Mouse (Mus musculus) neural tube, embryonic 13.5 days (tissue): ENCODE data around the gene Hoxd3. TPM values are rescaled to one million over a fixed set of nuclear protein-coding genes. Genes with fewer than 3 reads are reported as not detected.

ENCODE experiments used
- ATAC-seq: fragments of 200-750 bp; cut with Nextera tagmentation; 2 replicates; pipeline ENCODE4 v1.8.0; 2017; ENCODE audit warnings: low read depth, mild to moderate bottlenecking, moderate TSS enrichment, moderate library complexity
- H3K27ac ChIP-seq: fragments of 300-500 bp; sonication (generic); replicated peaks from 2 replicates; pipeline ENCODE4 v1.5.1; 2015; ENCODE audit warnings: moderate library complexity, mild to moderate bottlenecking, inconsistent platforms
- H3K27me3 ChIP-seq: fragments of 300-500 bp; sonication (generic); 2 replicates; pipeline ENCODE4 v1.6.1; 2015; ENCODE audit warnings: mild to moderate bottlenecking, inconsistent platforms
- H3K36me3 ChIP-seq: fragments of 300-500 bp; sonication (generic); 2 replicates; pipeline ENCODE4 v1.6.1; 2015; ENCODE audit warnings: mild to moderate bottlenecking, inconsistent platforms
- H3K4me1 ChIP-seq: fragments of 300-500 bp; sonication (generic); replicated peaks from 2 replicates; pipeline ENCODE4 v1.6.1; 2015; ENCODE audit warnings: inconsistent platforms
- H3K4me2 ChIP-seq: fragments of 300-500 bp; sonication (generic); 2 replicates; pipeline ENCODE4 v1.6.1; 2015; ENCODE audit warnings: inconsistent platforms, mild to moderate bottlenecking, moderate library complexity
- H3K4me3 ChIP-seq: fragments of 300-500 bp; sonication (generic); 2 replicates; pipeline ENCODE4 v1.5.1; 2015; ENCODE audit warnings: mild to moderate bottlenecking, inconsistent platforms
- H3K9ac ChIP-seq: fragments of 300-500 bp; sonication (generic); 2 replicates; pipeline ENCODE4 v1.6.1; 2015; ENCODE audit warnings: moderate library complexity, mild to moderate bottlenecking, inconsistent platforms
- H3K9me3 ChIP-seq: fragments of 300-500 bp; sonication (generic); 2 replicates; pipeline ENCODE4 v1.6.1; 2016; ENCODE audit warnings: inconsistent platforms
- WGBS: fragments of 180-500 bp; shearing (Covaris S2); methylation state at CpG from one replicate; pipeline ENCODE4 v1.1.7; 2015; 5-methylcytosine and 5-hydroxymethylcytosine counted together
- polyA plus RNA-seq: library from polyadenylated mRNA; unstranded; fragments of >200 nt; fragmentation: Nextera tagmentation; extraction: Ambion mirVana; gene quantifications from 2 replicates; pipeline ENCODE4 v1.2.1, GENCODE M21; 2015

The Hoxd3 gene
- polyA plus RNA-seq, 1 experiment from 2014 or later, result 24.2 TPM

DNA sequence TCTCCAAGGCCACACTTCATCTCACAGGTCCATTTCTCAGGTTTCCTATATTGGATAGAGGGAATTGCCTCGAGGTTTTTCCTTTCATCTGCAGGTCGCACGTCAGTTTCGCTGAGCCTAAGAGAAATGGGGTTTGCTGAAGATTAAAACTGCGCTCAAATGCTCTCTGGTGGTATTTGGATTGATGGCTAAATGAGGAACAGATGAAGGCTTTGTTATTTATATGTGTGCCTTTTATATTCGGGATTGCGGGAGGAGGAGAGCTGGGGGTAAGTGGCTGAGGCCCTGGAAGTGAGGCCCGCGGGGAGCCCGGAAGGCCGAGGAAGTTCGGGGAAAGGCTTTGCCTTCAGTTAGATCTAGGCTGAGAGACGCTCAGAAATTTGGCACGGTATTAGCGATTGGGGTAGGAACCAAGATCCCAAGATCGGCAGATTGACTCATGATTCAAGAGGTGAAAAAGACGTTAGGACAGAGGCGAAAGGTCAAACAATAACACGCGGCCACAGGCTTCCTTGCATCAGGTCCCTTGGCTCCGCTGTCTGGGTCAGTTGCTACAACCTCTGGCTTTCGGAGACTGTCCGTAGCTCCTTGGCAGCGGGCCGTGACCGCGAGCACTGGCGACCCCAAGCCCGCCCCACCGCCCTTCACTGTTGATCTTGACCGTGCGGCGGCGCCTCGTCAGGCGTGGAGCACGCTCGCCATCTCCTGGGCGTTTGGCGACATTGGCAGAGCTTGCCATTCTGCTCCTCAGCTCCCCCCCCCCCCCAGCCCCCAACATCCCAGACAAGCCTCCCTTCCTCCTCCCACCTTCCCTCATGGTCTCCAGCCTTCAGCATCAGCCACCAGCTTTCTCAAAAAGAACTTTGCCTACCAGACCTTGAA, 39.0 kb upstream of the Hoxd3 start:
- ATAC-seq, result 0 out of 2 replicates have a peak, but pooled peaks have one; percentile 28
- Histone ChIP-seq H3K4me1 (peaks cover 20% of the 10 kb centered on the region), H3K9ac (no peak overlapping the region), H3K9me3 (no peaks in the 10 kb centered on the region), H3K27me3 (peaks cover 100% of the 10 kb centered on the region), H3K36me3 (no peaks in the 10 kb centered on the region), H3K27ac (no peak overlapping the region), H3K4me3 (peak overlapping the region; percentile 21), H3K4me2 (peak overlapping the region; percentile 53)
- WGBS, result 1% methylated on average over 40 of the region's 40 CpGs

- Histone ChIP-seq H3K27ac (no peak overlapping the region), H3K4me1 (peaks cover 8% of the 10 kb centered on the region), H3K36me3 (no peaks in the 10 kb centered on the region), H3K27me3 (peaks cover 100% of the 10 kb centered on the region), H3K4me2 (no peak overlapping the region), H3K9ac (no peak overlapping the region), H3K9me3 (no peaks in the 10 kb centered on the region), H3K4me3 (no peak overlapping the region)
- WGBS, result 2% methylated on average over 24 of the region's 24 CpGs
- ATAC-seq, result no peak
These were observed 37.8 kb upstream of the Hoxd3 start for GRCm38 (mm10) chr2:74673835-74674425.

DNA sequence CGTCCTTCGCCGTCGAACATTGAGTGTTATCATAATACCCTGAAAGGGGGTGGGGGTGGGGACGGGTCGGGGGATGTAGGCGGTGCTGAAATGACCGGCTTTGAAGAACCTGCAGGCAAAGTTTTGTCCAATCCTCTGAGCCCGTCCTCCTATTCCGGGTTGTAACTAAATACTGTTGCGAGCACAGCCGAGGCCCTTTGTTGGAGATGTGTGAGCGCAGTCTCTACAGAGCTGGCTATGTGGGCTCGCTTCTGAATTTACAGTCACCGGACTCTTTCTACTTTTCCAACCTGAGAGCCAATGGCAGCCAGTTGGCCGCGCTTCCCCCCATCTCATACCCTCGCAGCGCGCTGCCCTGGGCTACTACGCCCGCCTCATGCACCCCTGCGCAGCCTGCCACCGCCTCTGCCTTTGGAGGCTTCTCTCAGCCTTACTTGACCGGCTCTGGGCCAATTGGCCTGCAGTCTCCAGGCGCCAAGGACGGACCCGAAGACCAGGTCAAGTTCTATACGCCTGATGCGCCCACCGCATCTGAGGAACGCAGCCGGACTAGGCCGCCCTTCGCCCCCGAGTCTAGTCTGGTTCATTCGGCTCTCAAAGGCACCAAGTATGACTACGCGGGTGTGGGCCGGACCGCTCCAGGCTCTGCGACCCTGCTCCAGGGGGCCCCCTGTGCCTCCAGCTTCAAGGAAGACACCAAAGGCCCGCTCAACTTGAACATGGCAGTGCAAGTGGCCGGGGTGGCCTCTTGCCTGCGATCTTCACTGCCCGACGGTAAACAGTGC, 36.7 kb upstream of the Hoxd3 start, which contains the start of gene Hoxd12:
TSS of gene Hoxd12 (plus strand) at position 133 of the 785 bp plus-strand sequence.
- Histone ChIP-seq H3K27ac (no peak within 1 kb of the TSS), H3K4me1 (peaks cover 8% of the 10 kb centered on the region), H3K4me2 (peak within 1 kb of the TSS; percentile 29), H3K36me3 (no peaks in the 10 kb centered on the region), H3K9me3 (no peaks in the 10 kb centered on the region), H3K4me3 (peak within 1 kb of the TSS; percentile 14), H3K27me3 (peaks cover 100% of the 10 kb centered on the region), H3K9ac (no peak within 1 kb of the TSS)
- WGBS, result 2% methylated on average over 47 of the region's 47 CpGs
- no peak for ATAC-seq

DNA sequence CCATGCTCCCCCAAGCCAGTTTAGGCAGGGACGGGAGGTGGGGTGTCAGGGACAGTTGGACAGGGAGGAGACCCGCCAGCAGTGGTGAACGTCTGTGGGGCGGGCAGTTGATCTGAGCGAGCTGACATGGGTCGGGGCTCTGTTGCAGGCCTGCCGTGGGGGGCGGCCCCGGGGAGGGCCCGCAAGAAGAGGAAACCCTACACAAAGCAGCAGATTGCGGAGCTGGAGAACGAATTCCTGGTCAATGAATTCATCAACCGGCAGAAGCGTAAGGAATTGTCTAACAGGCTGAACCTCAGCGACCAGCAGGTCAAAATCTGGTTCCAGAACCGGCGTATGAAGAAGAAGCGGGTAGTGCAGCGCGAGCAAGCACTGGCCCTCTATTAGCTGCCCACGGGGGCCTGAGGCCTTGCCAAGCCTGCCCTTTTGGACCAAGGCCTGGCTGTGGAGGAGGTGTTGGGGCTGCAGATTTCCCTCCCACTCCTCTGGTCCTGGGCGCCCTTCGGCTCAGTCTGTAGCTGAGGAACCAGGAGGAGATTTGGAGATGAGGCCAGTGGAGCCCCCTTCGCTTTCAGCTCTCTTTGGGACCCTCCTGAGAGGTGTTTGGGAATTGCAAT, 36.0 kb upstream of the Hoxd3 start:
- 6% methylated on average over 24 of the region's 24 CpGs for WGBS
- peak overlapping the region; percentile 29 for H3K4me2 ChIP-seq
- no peak for ATAC-seq
- no peaks in the 10 kb centered on the region for H3K9me3 ChIP-seq
- H3K36me3 ChIP-seq, result no peaks in the 10 kb centered on the region
- peak overlapping the region; percentile 14 for H3K4me3 ChIP-seq
- no peak overlapping the region for H3K9ac ChIP-seq
- H3K27ac ChIP-seq, result no peak overlapping the region
- H3K4me1 ChIP-seq, result peaks cover 8% of the 10 kb centered on the region
- H3K27me3 ChIP-seq, result peaks cover 100% of the 10 kb centered on the region

DNA sequence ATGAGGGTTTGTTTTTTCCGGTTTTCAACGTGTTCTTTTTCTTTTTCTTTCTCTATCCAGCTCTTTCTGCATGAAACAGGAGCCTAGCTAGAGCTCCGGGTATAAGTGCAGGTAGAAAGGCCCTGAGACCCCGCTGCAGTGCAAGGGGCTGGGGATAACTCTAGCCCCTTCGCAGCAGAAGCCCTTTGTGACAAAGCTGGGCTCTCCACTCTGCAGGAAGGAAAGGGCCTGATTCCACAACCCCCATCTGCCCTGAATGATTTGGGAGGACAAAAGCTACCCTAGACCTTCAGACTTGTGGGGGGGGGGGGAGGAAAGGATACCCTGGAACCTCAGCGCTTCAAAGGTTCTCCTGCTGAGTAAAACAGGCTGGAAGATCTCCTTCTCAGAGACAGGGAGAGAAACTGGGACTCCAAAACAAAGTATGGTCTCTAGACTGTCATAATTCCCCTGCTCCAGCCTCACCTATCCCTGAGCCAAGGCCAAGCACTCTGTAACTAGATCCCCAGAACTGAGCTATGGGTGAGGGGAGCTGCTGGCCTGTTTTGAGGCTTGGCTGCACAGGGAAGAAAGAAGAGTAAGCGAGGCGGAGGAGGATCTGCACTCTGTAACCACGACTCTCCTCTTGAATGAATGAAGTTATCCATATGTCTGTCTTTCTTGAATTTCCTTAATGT, 35.2 kb upstream of the Hoxd3 start:
- peak overlapping the region; percentile 14; the same call in 1 of the 2 replicates for H3K4me3 ChIP-seq
- 5% methylated on average over 9 of the region's 9 CpGs for WGBS
- no peak overlapping the region for H3K27ac ChIP-seq
- H3K9me3 ChIP-seq, result no peaks in the 10 kb centered on the region
- peak overlapping the region; percentile 29; the same call in 1 of the 2 replicates for H3K4me2 ChIP-seq
- H3K4me1 ChIP-seq, result peaks cover 8% of the 10 kb centered on the region
- no peak overlapping the region for H3K9ac ChIP-seq
- ATAC-seq, result no peak
- no peaks in the 10 kb centered on the region for H3K36me3 ChIP-seq
- H3K27me3 ChIP-seq, result peaks cover 100% of the 10 kb centered on the region

- Histone ChIP-seq H3K4me2 (no peak overlapping the region; the same call in 1 of the 2 replicates), H3K4me1 (peaks cover 12% of the 10 kb centered on the region), H3K27me3 (peaks cover 100% of the 10 kb centered on the region), H3K27ac (no peak overlapping the region), H3K36me3 (no peaks in the 10 kb centered on the region), H3K9me3 (no peaks in the 10 kb centered on the region), H3K4me3 (no peak overlapping the region), H3K9ac (no peak overlapping the region)
- WGBS, result 13% methylated on average over 2 of the region's 2 CpGs
- ATAC-seq, result no peak
These were observed 34.6 kb upstream of the Hoxd3 start for GRCm38 (mm10) chr2:74677106-74677505.

- H3K4me3 ChIP-seq, result peak within 1 kb of the TSS; percentile 42
- peaks cover 99% of the 10 kb centered on the region for H3K27me3 ChIP-seq
- peak within 1 kb of the TSS; percentile 82 for H3K27ac ChIP-seq
- H3K4me2 ChIP-seq, result peak within 1 kb of the TSS; percentile 44
- no peaks in the 10 kb centered on the region for H3K36me3 ChIP-seq
- H3K9ac ChIP-seq, result peak within 1 kb of the TSS; percentile 75
- H3K4me1 ChIP-seq, result peaks cover 15% of the 10 kb centered on the region
- 2% methylated on average over 15 of the region's 15 CpGs for WGBS
- H3K9me3 ChIP-seq, result no peaks in the 10 kb centered on the region
- ATAC-seq, result no peak
These were observed 32.7 kb upstream of the Hoxd3 start, which contains the start of gene Hoxd11 for GRCm38 (mm10) chr2:74678891-74679595. Gene Hoxd11 (plus strand): TSS chr2:74679557.

- H3K9ac ChIP-seq, result peak overlapping the region; percentile 75
- H3K9me3 ChIP-seq, result no peaks in the 10 kb centered on the region
- peak overlapping the region; percentile 42 for H3K4me3 ChIP-seq
- under 1% methylated on average over 26 of the region's 26 CpGs for WGBS
- peaks cover 99% of the 10 kb centered on the region for H3K27me3 ChIP-seq
- H3K36me3 ChIP-seq, result no peaks in the 10 kb centered on the region
- peak overlapping the region; percentile 44 for H3K4me2 ChIP-seq
- ATAC-seq, result no peak
- H3K4me1 ChIP-seq, result peaks cover 15% of the 10 kb centered on the region
- H3K27ac ChIP-seq, result peak overlapping the region; percentile 82
These were observed 32.1 kb upstream of the Hoxd3 start for GRCm38 (mm10) chr2:74679596-74679971.

DNA sequence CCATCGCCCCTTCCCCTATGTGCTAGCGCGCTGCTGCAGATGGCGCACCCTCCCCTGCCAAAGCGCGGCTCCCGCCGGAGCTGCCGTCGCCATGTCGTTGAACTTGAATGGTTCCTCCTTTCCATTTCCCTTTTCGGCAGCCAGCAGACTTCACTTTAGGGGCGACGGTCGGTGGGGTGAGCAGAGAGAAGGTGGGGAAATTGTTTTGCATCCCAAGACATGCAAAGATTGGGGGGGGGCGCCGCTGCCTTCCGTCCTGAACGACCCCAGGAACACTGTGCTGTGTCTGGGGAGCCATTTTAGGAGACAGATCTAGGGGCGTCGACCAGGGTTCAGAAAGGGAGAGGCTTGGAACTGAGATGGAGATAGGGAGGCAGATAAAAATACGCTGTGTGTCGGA, 31.7 kb upstream of the Hoxd3 start:
- WGBS, result under 1% methylated on average over 23 of the region's 23 CpGs
- Histone ChIP-seq H3K9me3 (no peaks in the 10 kb centered on the region), H3K4me2 (peak overlapping the region; percentile 44), H3K4me3 (peak overlapping the region; percentile 42), H3K4me1 (peaks cover 15% of the 10 kb centered on the region), H3K27ac (peak overlapping the region; percentile 82), H3K36me3 (no peaks in the 10 kb centered on the region), H3K9ac (peak overlapping the region; percentile 75), H3K27me3 (peaks cover 99% of the 10 kb centered on the region)
- ATAC-seq, result no peak

DNA sequence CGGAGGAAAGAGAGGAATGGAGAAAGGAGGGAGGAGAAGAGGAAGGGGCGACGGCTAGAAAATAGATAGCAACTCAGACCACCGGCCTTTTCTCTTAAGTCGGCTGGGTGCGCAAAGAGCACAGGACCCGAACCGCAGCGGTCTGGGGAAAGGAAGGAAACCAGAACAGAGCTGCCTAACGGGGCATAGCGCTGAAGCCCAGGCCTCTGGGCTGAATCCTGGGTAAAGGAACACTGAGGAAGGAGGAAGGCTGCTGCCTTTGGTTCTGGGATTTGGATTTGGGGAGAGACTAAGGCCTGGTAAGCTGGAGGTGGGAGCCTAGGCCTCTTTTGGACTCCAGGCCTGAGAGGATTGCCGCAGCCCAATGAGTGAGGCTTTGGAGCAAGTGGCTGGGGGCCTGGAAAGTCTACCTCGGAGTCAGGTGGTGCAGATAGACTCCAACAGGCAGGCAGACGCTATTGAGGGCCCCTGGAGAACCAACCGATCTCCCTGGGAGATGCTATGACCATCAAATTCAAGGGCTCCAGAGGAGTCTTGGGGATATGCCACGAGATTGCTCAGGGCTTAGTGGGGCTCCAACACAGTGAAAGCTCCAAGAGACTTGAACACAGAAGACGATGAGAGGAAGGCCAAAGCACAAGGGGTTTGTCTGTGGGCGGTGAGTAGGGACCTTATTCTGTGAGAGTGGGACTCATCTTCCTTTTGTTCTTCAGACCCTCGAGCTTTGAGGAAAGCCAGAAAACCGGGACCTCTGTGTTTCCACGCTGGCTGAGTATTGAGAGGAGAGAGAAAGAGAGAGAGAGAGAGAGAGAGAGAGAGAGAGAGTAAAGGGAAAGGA, 30.9 kb upstream of the Hoxd3 start:
- H3K27me3 ChIP-seq, result peaks cover 99% of the 10 kb centered on the region
- H3K27ac ChIP-seq, result peak overlapping the region; percentile 82
- peaks cover 12% of the 10 kb centered on the region for H3K4me1 ChIP-seq
- H3K9me3 ChIP-seq, result no peaks in the 10 kb centered on the region
- under 1% methylated on average over 21 of the region's 21 CpGs for WGBS
- peak overlapping the region; percentile 75 for H3K9ac ChIP-seq
- H3K4me2 ChIP-seq, result peak overlapping the region; percentile 44
- H3K4me3 ChIP-seq, result peak overlapping the region; percentile 42
- no peak for ATAC-seq
- H3K36me3 ChIP-seq, result no peaks in the 10 kb centered on the region
